Mouse (Mus musculus): ENCODE results near the gene Golph3. TPM values are rescaled to one million over a fixed set of nuclear protein-coding genes. Genes with fewer than 3 reads are reported as not detected.

The Golph3 gene
- polyA plus RNA-seq, 1 experiment from 2014 or later: 108 TPM

GRCm38 (mm10) chr15:12322676-12323402, 1.6 kb downstream of the Golph3 start:
- peak overlapping the region; percentile 93 for H3K4me3 ChIP-seq (ENCODE audit: low read depth, low read length)
- DNase-seq (ENCODE audit: low spot score): no peak
- H3K27ac ChIP-seq (ENCODE audit: low read depth, low read length): no peak overlapping the region
- H3K9me3 ChIP-seq (ENCODE audit: control insufficient read depth, low read length): no peaks in the 10 kb centered on the region
- H3K27me3 ChIP-seq (ENCODE audit: control insufficient read depth, insufficient read depth, low read length): no peaks in the 10 kb centered on the region; the same call in 1 of the 2 replicates
- WGBS: 21% methylated on average over 9 of the region's 9 CpGs
- H3K9ac ChIP-seq (ENCODE audit: low read length): peak overlapping the region; percentile 96
- no peak for ATAC-seq (ENCODE audit: insufficient read depth, low FRiP score, low TSS enrichment)
- no peaks in the 10 kb centered on the region for H3K36me3 ChIP-seq (ENCODE audit: control insufficient read depth, insufficient read depth, low read length)
- peak overlapping the region; percentile 75 for H3K4me2 ChIP-seq (ENCODE audit: low read depth)
- H3K4me1 ChIP-seq (ENCODE audit: control insufficient read depth, insufficient read depth, low read length): peaks cover 12% of the 10 kb centered on the region

- ATAC-seq (ENCODE audit: insufficient read depth, low FRiP score, low TSS enrichment): no peak
- Histone ChIP-seq H3K27me3 (ENCODE audit: control insufficient read depth, insufficient read depth, low read length) (no peaks in the 10 kb centered on the region; the same call in 1 of the 2 replicates), H3K4me1 (ENCODE audit: control insufficient read depth, insufficient read depth, low read length) (peaks cover 12% of the 10 kb centered on the region), H3K4me3 (ENCODE audit: low read depth, low read length) (no peak overlapping the region), H3K9me3 (ENCODE audit: control insufficient read depth, low read length) (no peaks in the 10 kb centered on the region), H3K27ac (ENCODE audit: low read depth, low read length) (no peak overlapping the region), H3K36me3 (ENCODE audit: control insufficient read depth, insufficient read depth, low read length) (no peaks in the 10 kb centered on the region), H3K4me2 (ENCODE audit: low read depth) (peak overlapping the region; percentile 9; the same call in 1 of the 2 replicates), H3K9ac (ENCODE audit: low read length) (no peak overlapping the region)
- no peak for DNase-seq (ENCODE audit: low spot score)
- WGBS: 82% methylated on average over 1 of the region's 1 CpGs
These were observed 3.1 kb downstream of the Golph3 start for GRCm38 (mm10) chr15:12324326-12324725.

- no peak overlapping the region for H3K4me3 ChIP-seq (ENCODE audit: low read depth, low read length)
- no peak for ATAC-seq (ENCODE audit: insufficient read depth, low FRiP score, low TSS enrichment)
- WGBS: 89% methylated on average over 3 of the region's 3 CpGs
These were observed 9.1 kb downstream of the Golph3 start for GRCm38 (mm10) chr15:12330389-12330788.

GRCm38 (mm10) chr15:12330892-12331291, 9.6 kb downstream of the Golph3 start:
- no peaks in the 10 kb centered on the region for H3K27me3 ChIP-seq (ENCODE audit: control insufficient read depth, insufficient read depth, low read length)
- DNase-seq (ENCODE audit: low spot score) (no peak), ATAC-seq (ENCODE audit: insufficient read depth, low FRiP score, low TSS enrichment) (no peak)

More at GRCm38 (mm10) chr15:12330389-12330788, 9.1 kb downstream of the Golph3 start:
- Histone ChIP-seq H3K27me3 (ENCODE audit: control insufficient read depth, insufficient read depth, low read length) (no peaks in the 10 kb centered on the region), H3K27ac (ENCODE audit: low read depth, low read length) (no peak overlapping the region), H3K9ac (ENCODE audit: low read length) (no peak overlapping the region), H3K9me3 (ENCODE audit: control insufficient read depth, low read length) (no peaks in the 10 kb centered on the region), H3K4me1 (ENCODE audit: control insufficient read depth, insufficient read depth, low read length) (0 out of 2 replicates have a peak, but pooled peaks cover 3% of the 10 kb centered on the region), H3K36me3 (ENCODE audit: control insufficient read depth, insufficient read depth, low read length) (no peaks in the 10 kb centered on the region), H3K4me2 (ENCODE audit: low read depth) (no peak overlapping the region)
- DNase-seq (ENCODE audit: low spot score): no peak

GRCm38 (mm10) chr15:12331300-12331699, 10.1 kb downstream of the Golph3 start:
- Histone ChIP-seq H3K27me3 (ENCODE audit: control insufficient read depth, insufficient read depth, low read length) (no peaks in the 10 kb centered on the region), H3K9me3 (ENCODE audit: control insufficient read depth, low read length) (no peaks in the 10 kb centered on the region), H3K4me2 (ENCODE audit: low read depth) (no peak overlapping the region), H3K4me3 (ENCODE audit: low read depth, low read length) (no peak overlapping the region), H3K9ac (ENCODE audit: low read length) (no peak overlapping the region), H3K27ac (ENCODE audit: low read depth, low read length) (no peak overlapping the region), H3K4me1 (ENCODE audit: control insufficient read depth, insufficient read depth, low read length) (0 out of 2 replicates have a peak, but pooled peaks cover 3% of the 10 kb centered on the region), H3K36me3 (ENCODE audit: control insufficient read depth, insufficient read depth, low read length) (no peaks in the 10 kb centered on the region)
- DNase-seq (ENCODE audit: low spot score) (no peak), ATAC-seq (ENCODE audit: insufficient read depth, low FRiP score, low TSS enrichment) (no peak)
- 69% methylated on average over 1 of the region's 1 CpGs for WGBS

More at GRCm38 (mm10) chr15:12330892-12331291, 9.6 kb downstream of the Golph3 start:
- H3K9ac ChIP-seq (ENCODE audit: low read length): no peak overlapping the region
- H3K4me2 ChIP-seq (ENCODE audit: low read depth): no peak overlapping the region
- H3K9me3 ChIP-seq (ENCODE audit: control insufficient read depth, low read length): no peaks in the 10 kb centered on the region
- no peaks in the 10 kb centered on the region for H3K36me3 ChIP-seq (ENCODE audit: control insufficient read depth, insufficient read depth, low read length)
- H3K4me3 ChIP-seq (ENCODE audit: low read depth, low read length): no peak overlapping the region
- no peak overlapping the region for H3K27ac ChIP-seq (ENCODE audit: low read depth, low read length)
- 0 out of 2 replicates have a peak, but pooled peaks cover 3% of the 10 kb centered on the region for H3K4me1 ChIP-seq (ENCODE audit: control insufficient read depth, insufficient read depth, low read length)

- DNase-seq (ENCODE audit: low spot score) (no peak), ATAC-seq (ENCODE audit: insufficient read depth, low FRiP score, low TSS enrichment) (no peak)
- H3K27me3 ChIP-seq (ENCODE audit: control insufficient read depth, insufficient read depth, low read length): no peaks in the 10 kb centered on the region
- 0 out of 2 replicates have a peak, but pooled peaks cover 3% of the 10 kb centered on the region for H3K4me1 ChIP-seq (ENCODE audit: control insufficient read depth, insufficient read depth, low read length)
- no peaks in the 10 kb centered on the region for H3K36me3 ChIP-seq (ENCODE audit: control insufficient read depth, insufficient read depth, low read length)
- H3K9me3 ChIP-seq (ENCODE audit: control insufficient read depth, low read length): no peaks in the 10 kb centered on the region
- H3K27ac ChIP-seq (ENCODE audit: low read depth, low read length): no peak overlapping the region
- no peak overlapping the region for H3K4me2 ChIP-seq (ENCODE audit: low read depth)
- 84% methylated on average over 4 of the region's 4 CpGs for WGBS
- H3K4me3 ChIP-seq (ENCODE audit: low read depth, low read length): no peak overlapping the region
- H3K9ac ChIP-seq (ENCODE audit: low read length): no peak overlapping the region
These were observed 13.1 kb downstream of the Golph3 start for GRCm38 (mm10) chr15:12334381-12334780.

- Histone ChIP-seq H3K27ac (ENCODE audit: low read depth, low read length) (no peak overlapping the region), H3K4me2 (ENCODE audit: low read depth) (no peak overlapping the region), H3K27me3 (ENCODE audit: control insufficient read depth, insufficient read depth, low read length) (no peaks in the 10 kb centered on the region), H3K4me3 (ENCODE audit: low read depth, low read length) (no peak overlapping the region), H3K9ac (ENCODE audit: low read length) (no peak overlapping the region), H3K9me3 (ENCODE audit: control insufficient read depth, low read length) (no peaks in the 10 kb centered on the region), H3K36me3 (ENCODE audit: control insufficient read depth, insufficient read depth, low read length) (no peaks in the 10 kb centered on the region), H3K4me1 (ENCODE audit: control insufficient read depth, insufficient read depth, low read length) (peaks cover 5% of the 10 kb centered on the region)
- 94% methylated on average over 4 of the region's 4 CpGs for WGBS
- no peak for ATAC-seq (ENCODE audit: insufficient read depth, low FRiP score, low TSS enrichment)
- DNase-seq (ENCODE audit: low spot score): no peak
These were observed 16.0 kb downstream of the Golph3 start for GRCm38 (mm10) chr15:12337030-12337778.

GRCm38 (mm10) chr15:12337779-12338137, 16.5 kb downstream of the Golph3 start:
- Histone ChIP-seq H3K27me3 (ENCODE audit: control insufficient read depth, insufficient read depth, low read length) (no peaks in the 10 kb centered on the region), H3K9ac (ENCODE audit: low read length) (no peak overlapping the region), H3K4me3 (ENCODE audit: low read depth, low read length) (no peak overlapping the region), H3K36me3 (ENCODE audit: control insufficient read depth, insufficient read depth, low read length) (no peaks in the 10 kb centered on the region), H3K9me3 (ENCODE audit: control insufficient read depth, low read length) (no peaks in the 10 kb centered on the region), H3K4me1 (ENCODE audit: control insufficient read depth, insufficient read depth, low read length) (peaks cover 5% of the 10 kb centered on the region), H3K4me2 (ENCODE audit: low read depth) (no peak overlapping the region), H3K27ac (ENCODE audit: low read depth, low read length) (no peak overlapping the region)
- 94% methylated on average over 3 of the region's 3 CpGs for WGBS
- no peak for ATAC-seq (ENCODE audit: insufficient read depth, low FRiP score, low TSS enrichment)
- DNase-seq (ENCODE audit: low spot score): no peak
